Mouse (Mus musculus) lung, postnatal 0 days (tissue): ENCODE measurements around the gene D3Ertd751e. TPM values are rescaled to one million over a fixed set of nuclear protein-coding genes. Genes with fewer than 3 reads are reported as not detected.

Experiments
- ATAC-seq: fragments of 200-750 bp; cut with Nextera tagmentation; 2 replicates; pipeline ENCODE4 v1.8.0; 2017; ENCODE audit warnings: moderate library complexity
- DNase-seq: peaks from one replicate; pipeline ENCODE4 v3.0.0-alpha.2; 2016; ENCODE audit warnings: low spot score
- H3K27ac ChIP-seq: fragments of 300-500 bp; sonication (generic); 2 replicates; pipeline ENCODE4 v1.5.1; 2014; ENCODE audit warnings: antibody characterized with exemption, mild to moderate bottlenecking, low read length, mixed read lengths
- H3K27me3 ChIP-seq: fragments of 300-500 bp; sonication (generic); replicated peaks from 2 replicates; pipeline ENCODE4 v1.6.1; 2014; ENCODE audit warnings: low read length, mixed read lengths; ENCODE audit not compliant: insufficient read depth
- H3K36me3 ChIP-seq: fragments of 300-500 bp; sonication (generic); 2 replicates; pipeline ENCODE4 v1.6.1; 2014; ENCODE audit warnings: low read length, mixed read lengths; ENCODE audit not compliant: insufficient read depth
- H3K4me1 ChIP-seq: fragments of 300-500 bp; sonication (generic); 2 replicates; pipeline ENCODE4 v1.6.1; 2014; ENCODE audit warnings: antibody characterized with exemption, low read depth, low read length, mixed read lengths; ENCODE audit not compliant: insufficient read depth
- H3K4me2 ChIP-seq: fragments of 300-500 bp; sonication (generic); replicated peaks from 2 replicates; pipeline ENCODE4 v1.6.1; 2014; ENCODE audit warnings: low read depth, mild to moderate bottlenecking, low read length, moderate library complexity, mixed read lengths
- H3K4me3 ChIP-seq: fragments of 300-500 bp; sonication (generic); 2 replicates; pipeline ENCODE4 v1.5.1; 2014; ENCODE audit warnings: low read depth, low read length
- H3K9ac ChIP-seq: fragments of 300-500 bp; sonication (generic); replicated peaks from 2 replicates; pipeline ENCODE4 v1.6.1; 2014; ENCODE audit warnings: low read depth, mild to moderate bottlenecking
- H3K9me3 ChIP-seq: fragments of 300-500 bp; sonication (generic); 2 replicates; pipeline ENCODE4 v1.6.1; 2016; ENCODE audit warnings: low read length, mixed read lengths
- CTCF ChIP-seq: IDR thresholded peaks from 2 replicates; pipeline ENCODE4 v1.5.1; 2016; ENCODE audit warnings: antibody characterized with exemption, mild to moderate bottlenecking
- EP300 ChIP-seq: IDR thresholded peaks from 2 replicates; pipeline ENCODE4 v1.6.1; 2016; ENCODE audit warnings: antibody characterized with exemption, mild to moderate bottlenecking, control low read depth
- polyA plus RNA-seq: library from polyadenylated mRNA; unstranded; fragments of >200 nt; fragmentation: Nextera tagmentation; extraction: Ambion mirVana; gene quantifications from 2 replicates; pipeline ENCODE4 v1.2.1, GENCODE M21; 2015

Gene D3Ertd751e
- polyA plus RNA-seq, 1 experiment from 2014 or later: 6.4 TPM

DNA sequence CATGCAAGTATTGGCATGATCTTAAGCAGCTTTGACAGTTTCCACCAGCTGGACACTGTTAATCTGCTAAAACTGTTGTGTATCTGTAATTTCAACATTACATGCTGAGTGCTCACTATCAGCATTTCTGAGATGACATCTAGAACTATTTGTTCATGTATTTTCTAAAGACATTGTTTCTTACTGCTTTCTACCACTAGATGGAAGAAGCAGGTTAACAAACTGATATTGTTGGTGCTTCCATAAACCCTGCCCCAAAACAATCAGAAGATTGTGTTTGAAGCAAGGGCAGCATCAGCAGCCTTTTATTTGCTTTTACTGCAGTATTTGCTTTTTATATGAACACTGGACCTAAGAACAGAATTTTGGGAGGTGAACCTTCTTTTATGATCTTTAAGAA lies 70.0 kb downstream of the D3Ertd751e start:
- H3K36me3 ChIP-seq: no peaks in the 10 kb centered on the region
- H3K27me3 ChIP-seq: no peaks in the 10 kb centered on the region
- H3K9ac ChIP-seq: no peak overlapping the region
- H3K4me1 ChIP-seq: no peaks in the 10 kb centered on the region
- ATAC-seq (no peak), DNase-seq (peak; percentile 8)
- TF ChIP-seq CTCF (no peak), EP300 (no peak)
- H3K4me3 ChIP-seq: no peak overlapping the region
- no peak overlapping the region for H3K4me2 ChIP-seq
- H3K27ac ChIP-seq: no peak overlapping the region
- no peaks in the 10 kb centered on the region for H3K9me3 ChIP-seq

Other genes starting within 250 kb of the D3Ertd751e start
- 6.0 and 7.7 TPM in 2 replicates for gene Jade1, start 186.9 kb upstream of the D3Ertd751e start, polyA plus RNA-seq
- 7.7 and 7.8 TPM in 2 replicates for gene Sclt1, start 97 bp upstream of the D3Ertd751e start, polyA plus RNA-seq